Mouse (Mus musculus) cerebellum, adult 2 months (tissue): Measurements from ENCODE around the gene Caln1.

Source experiments
- CTCF ChIP-seq: fragments of 200-500 bp; IDR thresholded peaks from 2 replicates; pipeline ENCODE4 v1.5.1; 2011; ENCODE audit warnings: low read depth, mild to moderate bottlenecking, control low read depth, low read length, moderate library complexity, borderline replicate concordance; ENCODE audit not compliant: insufficient read depth
- POLR2A ChIP-seq: fragments of 200-500 bp; IDR thresholded peaks from 2 replicates; pipeline ENCODE4 v1.6.1; 2011; ENCODE audit warnings: low read length, control low read depth, borderline replicate concordance; ENCODE audit not compliant: insufficient read depth

- TF ChIP-seq CTCF (peak; percentile 45; the same call in 1 of the 2 replicates), POLR2A (no peak)
Observed at GRCm38 (mm10) chr5:130520527-130520926, 151.3 kb downstream of the Caln1 start.
